Mouse (Mus musculus) adrenal gland, postnatal 25 days (tissue): ENCODE results near the gene Eno4. TPM values are rescaled to one million over a fixed set of nuclear protein-coding genes. Genes with fewer than 3 reads are reported as not detected.

Source experiments
- DNase-seq: peaks from one replicate; pipeline ENCODE4 v3.0.0; 2021; ENCODE audit warnings: mixed read lengths
- microRNA-seq, 2 experiments: library from miRNA; unstranded; fragments of <30 nt; microRNA quantifications; one replicate each; pipeline ENCODE4 v1.2.0; 2021
- total RNA-seq: library from RNA; stranded (reverse); gene quantifications from 2 replicates; pipeline ENCODE4 v1.2.3, GENCODE M21; 2021

Gene Eno4
- total RNA-seq, 1 experiment from 2014 or later = 0.24 TPM

DNA sequence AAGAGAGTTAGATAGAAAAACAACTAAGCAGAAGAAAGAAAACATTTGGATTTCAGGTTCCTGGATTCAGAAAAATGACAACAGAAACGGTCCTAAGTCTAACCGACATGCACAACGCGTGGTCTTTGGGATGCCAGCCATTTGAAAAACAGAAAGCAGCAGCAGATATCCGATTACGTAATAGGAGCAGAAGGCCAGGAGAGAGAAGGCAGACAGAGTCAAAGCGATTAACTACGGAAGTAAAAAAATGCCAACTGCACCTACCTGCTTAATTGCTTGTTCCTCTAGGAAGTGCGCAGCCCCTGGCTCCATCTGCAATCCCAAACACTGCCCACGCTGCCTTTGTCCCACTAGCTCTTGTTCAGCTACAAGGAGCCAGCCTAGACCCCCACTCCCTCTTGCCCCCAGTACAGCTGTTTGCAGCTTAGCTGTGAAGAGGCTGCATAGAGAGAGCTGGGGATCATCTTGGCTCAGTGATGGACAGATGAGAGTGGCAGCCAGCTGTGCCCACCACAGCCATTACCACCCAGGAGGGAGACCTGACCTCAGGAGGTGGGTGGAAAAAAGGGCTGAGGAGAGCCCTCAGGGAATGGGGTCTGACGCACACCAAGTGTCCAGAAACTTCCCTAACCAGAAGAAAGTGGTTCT lies 32.1 kb downstream of the Eno4 start:
- no peak for DNase-seq

DNA sequence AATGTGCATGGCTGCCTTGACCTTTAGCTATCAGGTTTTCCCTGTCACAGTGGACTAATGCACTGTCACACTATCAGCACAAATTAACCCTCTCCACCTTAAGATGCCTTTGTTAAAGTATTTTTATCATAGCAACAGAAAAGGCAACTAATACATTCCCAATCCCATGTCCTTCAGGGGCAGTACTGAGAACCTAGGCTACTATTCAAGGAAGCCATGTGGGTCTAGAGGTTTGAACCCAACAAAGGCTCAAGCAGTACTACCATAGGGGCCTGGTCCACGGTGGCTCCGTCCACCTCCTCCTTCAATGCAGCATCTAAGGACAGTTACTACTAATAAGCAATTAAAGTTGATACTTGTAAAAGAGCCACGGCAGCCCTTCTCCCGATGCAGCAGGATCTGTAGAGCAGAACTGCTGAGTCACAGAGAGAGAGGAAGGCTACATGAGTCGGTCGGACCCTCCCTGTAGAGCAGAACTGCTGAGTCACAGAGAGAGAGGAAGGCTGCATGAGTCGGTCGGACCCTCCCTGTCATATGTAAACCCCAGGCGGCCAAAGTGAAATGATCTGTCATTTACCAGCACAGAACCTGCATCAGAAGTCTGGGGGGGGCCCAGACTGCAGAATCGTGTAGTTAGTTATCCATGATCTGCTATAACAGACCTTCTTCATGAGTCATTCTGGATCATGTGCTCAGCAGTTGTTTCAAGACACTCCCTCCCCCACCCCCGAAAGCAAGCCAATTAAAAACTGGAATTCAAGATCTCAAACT lies 35.4 kb downstream of the Eno4 start:
- peak; percentile 22 for DNase-seq

DNA sequence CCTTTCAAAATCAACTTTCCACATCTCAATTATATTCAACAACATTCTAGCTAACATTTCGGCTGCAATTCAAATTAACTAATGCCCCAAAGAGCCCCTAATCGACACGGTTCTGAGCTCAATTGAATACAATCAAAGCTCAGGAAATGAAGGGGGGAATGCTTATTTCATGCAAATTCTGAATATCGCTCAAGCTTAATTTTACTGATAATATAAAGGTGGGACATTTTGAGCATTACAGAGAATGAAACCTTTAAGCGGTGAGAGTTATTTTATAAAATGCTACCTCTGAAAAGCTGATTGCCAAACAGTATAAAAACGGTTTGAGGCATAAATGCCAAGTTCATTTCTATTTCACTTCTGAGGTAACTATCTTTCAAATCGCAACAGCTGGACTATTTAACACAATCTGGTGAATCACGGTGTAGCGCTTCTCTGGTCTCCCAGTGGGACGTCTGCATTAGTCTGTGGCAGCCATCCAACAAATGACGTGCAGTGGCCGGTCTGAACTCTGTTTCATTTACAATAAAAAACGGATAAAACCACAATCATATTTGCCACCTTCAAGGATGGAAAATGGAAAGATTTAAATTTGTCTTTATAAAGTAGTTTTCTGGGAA lies 36.3 kb downstream of the Eno4 start:
- DNase-seq = peak; percentile 63

DNA sequence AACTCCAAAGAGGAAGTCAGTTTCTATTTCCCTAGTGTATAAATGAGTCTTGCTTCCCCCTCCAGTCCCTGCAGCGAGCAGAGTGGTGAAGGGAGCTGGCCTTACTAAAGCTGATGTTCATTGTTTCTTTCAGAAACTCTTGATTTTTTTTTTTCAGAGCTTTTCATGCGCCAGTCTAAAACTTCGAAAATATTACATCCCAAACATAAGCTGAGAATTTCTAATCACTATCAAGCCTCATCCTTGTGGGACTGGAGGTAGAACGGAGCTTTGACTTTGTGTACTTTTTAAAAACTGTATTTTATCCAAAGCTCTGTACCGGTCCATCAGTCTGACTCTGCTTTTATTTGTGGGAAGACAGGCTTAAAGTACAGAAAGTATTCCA lies 36.8 kb downstream of the Eno4 start:
- no peak for DNase-seq

DNA sequence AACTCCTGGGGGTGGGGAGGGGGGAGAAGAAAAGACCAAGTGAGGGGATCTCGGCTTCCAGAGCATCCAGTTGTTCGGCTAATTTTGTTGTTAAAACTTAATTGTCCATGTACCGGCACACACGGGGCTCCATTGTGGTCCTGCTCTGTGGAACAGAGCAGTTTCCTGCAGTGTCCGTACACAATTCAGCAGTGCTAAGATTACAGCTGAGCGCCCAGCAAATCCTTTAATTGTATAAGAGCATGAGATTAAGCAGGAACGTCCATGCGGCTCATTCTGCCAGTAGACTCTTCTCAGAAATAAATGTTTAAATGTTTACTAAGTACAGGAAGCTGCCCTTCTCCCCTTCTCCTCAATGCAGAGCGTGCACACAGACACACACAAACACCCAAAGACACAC lies 38.3 kb downstream of the Eno4 start:
- no peak for DNase-seq

DNA sequence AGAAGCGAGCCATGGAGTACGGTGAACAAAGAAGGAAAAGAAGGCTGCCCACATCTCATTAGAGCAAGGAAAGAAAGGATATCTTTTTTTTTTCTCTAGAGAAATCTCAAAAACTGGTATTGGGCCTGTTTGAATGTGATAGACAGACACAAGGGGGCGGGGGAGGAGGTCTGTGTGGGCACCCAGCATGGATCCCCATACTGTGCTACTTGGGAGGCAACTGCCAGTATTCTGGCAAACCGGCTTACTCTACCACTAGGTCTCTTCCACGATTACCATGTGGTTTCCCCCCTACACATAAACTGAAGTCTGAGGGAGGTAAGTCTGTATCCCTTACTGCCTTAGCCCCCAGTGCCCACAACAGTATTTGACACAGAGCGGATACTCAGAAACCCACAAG lies 59.6 kb downstream of the Eno4 start:
- no peak for DNase-seq

DNA sequence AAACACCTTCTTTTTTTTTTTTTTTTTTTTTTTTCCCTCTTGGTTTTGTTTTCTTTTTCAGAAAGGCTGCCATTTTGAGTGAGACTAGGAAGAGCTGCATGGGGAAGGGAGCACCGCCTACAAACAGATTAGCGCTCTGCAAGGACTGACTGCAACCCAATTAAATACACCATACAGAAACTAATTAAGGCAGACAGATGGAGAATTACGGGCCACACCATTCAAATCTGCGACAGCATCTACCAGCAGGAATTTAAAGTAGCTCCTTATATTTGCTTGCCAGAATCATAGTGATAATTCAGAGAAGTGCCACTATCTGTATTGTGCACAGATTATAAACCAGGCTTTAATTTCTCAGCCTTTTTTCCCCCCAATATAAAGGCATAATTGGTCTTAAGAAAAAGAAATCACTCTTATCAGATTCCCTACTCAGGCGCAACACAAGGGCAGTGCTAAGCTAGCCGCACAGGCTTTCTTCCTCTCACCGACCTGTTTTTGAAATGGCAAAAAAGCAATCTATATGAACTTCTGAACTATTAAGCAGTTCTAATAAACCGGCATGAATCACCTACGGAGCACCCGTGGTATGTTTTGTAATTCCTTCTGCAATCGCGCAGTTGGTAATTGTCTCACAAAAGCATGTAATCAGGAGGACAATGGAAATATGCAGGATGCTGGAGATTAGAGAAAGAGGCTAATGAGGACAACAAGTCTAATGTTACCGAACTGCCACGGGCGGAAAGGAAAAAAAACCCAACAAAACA lies 63.5 kb downstream of the Eno4 start:
- DNase-seq = no peak

DNA sequence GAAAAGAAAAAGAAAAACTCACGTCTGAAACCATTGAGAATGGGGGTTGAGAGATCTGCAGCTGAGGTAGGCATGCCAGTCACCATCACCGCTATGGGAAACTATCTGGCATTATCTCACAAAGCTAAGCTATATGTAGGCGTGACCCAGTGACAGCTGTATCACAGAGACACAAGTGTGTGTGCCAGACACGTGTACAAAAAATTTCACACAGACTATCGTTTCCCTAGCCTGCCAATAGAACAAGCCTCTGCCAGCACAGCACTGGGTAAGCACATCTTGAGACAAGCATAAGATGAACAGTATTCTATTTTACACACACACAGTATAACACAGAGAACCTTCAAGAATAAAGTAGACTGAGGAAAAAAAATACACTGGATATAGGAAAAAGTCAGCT lies 67.6 kb downstream of the Eno4 start:
- DNase-seq = no peak

Small RNA genes within 50 kb of the gene (microRNA-seq; reads per million reads assigned to microRNA genes)
- gene Mir3086 = 1.4 to 4.8 reads per million in 2 experiments

Other genes with a start within 250 kb of the Eno4 start
- gene Pnliprp1, start 214.5 kb upstream of the Eno4 start, total RNA-seq = not detected in 2 replicates
- not detected in 2 replicates for gene Pnliprp2, start 183.7 kb upstream of the Eno4 start, total RNA-seq
- gene 1700019N19Rik, start 149.0 kb upstream of the Eno4 start, total RNA-seq = not detected in 2 replicates
- 115 and 119 TPM in 2 replicates for gene Hspa12a, start 229 bp downstream of the Eno4 start, total RNA-seq
- gene Shtn1, start 132.7 kb downstream of the Eno4 start, total RNA-seq = 15.9 and 19.1 TPM in 2 replicates
- not detected in 2 replicates for gene Vax1, start 226.6 kb downstream of the Eno4 start, total RNA-seq